Mouse (Mus musculus): ENCODE results near the gene Rusc1. TPM values are rescaled to one million over a fixed set of nuclear protein-coding genes. Genes with fewer than 3 reads are reported as not detected.
A peak's percentile ranks its signal among the peaks of the same experiment; 100 is the strongest.

Rusc1 gene
- polyA plus RNA-seq, 1 experiment = 42.5 TPM

DNA sequence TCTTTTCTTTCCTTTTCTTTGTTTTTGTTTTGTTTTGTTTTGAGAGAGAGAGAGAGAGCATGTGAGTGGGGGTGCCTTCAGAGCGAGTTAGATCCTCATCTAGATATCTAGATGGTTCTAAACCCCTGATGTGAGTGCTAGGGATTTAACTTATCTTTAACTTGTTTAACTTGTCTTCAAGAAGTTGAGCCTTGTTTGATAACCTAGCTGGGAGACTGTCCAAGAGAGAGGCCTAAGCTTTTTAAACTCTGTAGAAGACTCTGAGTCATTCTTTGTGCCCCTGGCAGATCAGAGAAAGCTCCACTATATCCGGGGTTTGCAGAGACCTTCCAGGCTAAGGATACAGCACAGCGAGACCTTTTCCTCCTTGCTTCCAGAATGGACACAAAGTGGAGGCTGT is 14.4 kb upstream of the Rusc1 start:
- Histone ChIP-seq H3K36me3 (ENCODE audit: control insufficient read depth, insufficient read depth, low read length) (no peaks in the 10 kb centered on the region), H3K27me3 (ENCODE audit: control insufficient read depth, insufficient read depth, low read length) (no peaks in the 10 kb centered on the region), H3K4me1 (ENCODE audit: control insufficient read depth, insufficient read depth, insufficient read length) (no peaks in the 10 kb centered on the region), H3K27ac (ENCODE audit: insufficient read depth, low read length) (no peak overlapping the region), H3K4me3 (ENCODE audit: extremely low read depth, insufficient read depth, insufficient read length) (no peak overlapping the region)
- WGBS = 83% methylated on average over 3 of the region's 3 CpGs
- TF ChIP-seq POLR2A (IDR thresholded peaks at IDR 0.05; ENCODE audit: low read depth, low read length) = no peak
- no peak for TF ChIP-seq CTCF (IDR thresholded peaks at IDR 0.05; ENCODE audit: extremely low read depth, insufficient read depth, insufficient read length, insufficient replicate concordance)
- DNase-seq (ENCODE audit: low read depth in 1 of 2, low spot score in 2 of 2) = no peak

DNA sequence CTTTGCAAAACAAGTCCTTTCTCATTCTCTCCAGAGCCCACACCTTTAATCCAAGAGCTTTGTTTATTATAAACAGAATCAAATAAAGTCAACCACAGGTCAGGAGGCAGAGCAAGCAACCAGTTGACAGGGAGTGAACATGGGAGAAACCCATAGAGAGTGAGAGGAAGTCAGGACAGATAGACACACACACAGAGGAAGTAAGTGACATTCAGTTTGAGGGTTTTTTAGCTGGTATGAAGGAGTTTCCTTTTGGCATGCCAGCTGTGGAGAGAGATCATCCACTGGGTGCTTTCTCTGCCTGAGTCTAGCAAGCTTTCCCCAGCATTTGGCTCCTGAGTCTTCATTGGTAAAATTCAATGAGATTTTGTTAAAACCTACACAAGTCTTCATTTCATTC is 13.8 kb upstream of the Rusc1 start:
- Histone ChIP-seq H3K36me3 (ENCODE audit: control insufficient read depth, insufficient read depth, low read length) (no peaks in the 10 kb centered on the region), H3K4me3 (ENCODE audit: extremely low read depth, insufficient read depth, insufficient read length) (no peak overlapping the region), H3K4me1 (ENCODE audit: control insufficient read depth, insufficient read depth, insufficient read length) (no peaks in the 10 kb centered on the region), H3K27ac (ENCODE audit: insufficient read depth, low read length) (no peak overlapping the region), H3K27me3 (ENCODE audit: control insufficient read depth, insufficient read depth, low read length) (no peaks in the 10 kb centered on the region)
- DNase-seq (ENCODE audit: low read depth in 1 of 2, low spot score in 2 of 2) = no peak
- TF ChIP-seq CTCF (IDR thresholded peaks at IDR 0.05; ENCODE audit: extremely low read depth, insufficient read depth, insufficient read length, insufficient replicate concordance) (no peak), POLR2A (IDR thresholded peaks at IDR 0.05; ENCODE audit: low read depth, low read length) (no peak)

DNA sequence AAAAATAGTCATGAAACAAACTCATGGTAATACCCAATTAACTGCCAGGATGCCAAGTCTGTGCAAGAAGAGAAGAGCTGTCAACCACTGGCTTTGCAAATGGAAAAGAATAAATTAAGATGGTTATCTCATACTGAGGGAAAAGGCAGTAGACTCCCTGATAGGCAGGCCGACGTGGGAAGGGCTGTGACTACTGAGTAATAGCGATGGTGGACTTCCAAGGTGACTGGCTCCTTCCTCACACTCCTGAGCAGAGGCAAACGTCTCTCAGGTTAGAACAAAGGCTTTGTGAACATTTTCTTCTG is 10.1 kb upstream of the Rusc1 start:
- Histone ChIP-seq H3K27me3 (ENCODE audit: control insufficient read depth, insufficient read depth, low read length) (no peaks in the 10 kb centered on the region), H3K4me1 (ENCODE audit: control insufficient read depth, insufficient read depth, insufficient read length) (peaks cover 4% of the 10 kb centered on the region; the same call in 1 of the 2 replicates), H3K4me3 (ENCODE audit: extremely low read depth, insufficient read depth, insufficient read length) (no peak overlapping the region), H3K27ac (ENCODE audit: insufficient read depth, low read length) (no peak overlapping the region), H3K36me3 (ENCODE audit: control insufficient read depth, insufficient read depth, low read length) (peaks cover 2% of the 10 kb centered on the region; the same call in 1 of the 2 replicates)
- DNase-seq (ENCODE audit: low read depth in 1 of 2, low spot score in 2 of 2) = no peak
- TF ChIP-seq CTCF (IDR thresholded peaks at IDR 0.05; ENCODE audit: extremely low read depth, insufficient read depth, insufficient read length, insufficient replicate concordance) (no peak), POLR2A (IDR thresholded peaks at IDR 0.05; ENCODE audit: low read depth, low read length) (no peak)
- WGBS = 64% methylated on average over 4 of the region's 4 CpGs

DNA sequence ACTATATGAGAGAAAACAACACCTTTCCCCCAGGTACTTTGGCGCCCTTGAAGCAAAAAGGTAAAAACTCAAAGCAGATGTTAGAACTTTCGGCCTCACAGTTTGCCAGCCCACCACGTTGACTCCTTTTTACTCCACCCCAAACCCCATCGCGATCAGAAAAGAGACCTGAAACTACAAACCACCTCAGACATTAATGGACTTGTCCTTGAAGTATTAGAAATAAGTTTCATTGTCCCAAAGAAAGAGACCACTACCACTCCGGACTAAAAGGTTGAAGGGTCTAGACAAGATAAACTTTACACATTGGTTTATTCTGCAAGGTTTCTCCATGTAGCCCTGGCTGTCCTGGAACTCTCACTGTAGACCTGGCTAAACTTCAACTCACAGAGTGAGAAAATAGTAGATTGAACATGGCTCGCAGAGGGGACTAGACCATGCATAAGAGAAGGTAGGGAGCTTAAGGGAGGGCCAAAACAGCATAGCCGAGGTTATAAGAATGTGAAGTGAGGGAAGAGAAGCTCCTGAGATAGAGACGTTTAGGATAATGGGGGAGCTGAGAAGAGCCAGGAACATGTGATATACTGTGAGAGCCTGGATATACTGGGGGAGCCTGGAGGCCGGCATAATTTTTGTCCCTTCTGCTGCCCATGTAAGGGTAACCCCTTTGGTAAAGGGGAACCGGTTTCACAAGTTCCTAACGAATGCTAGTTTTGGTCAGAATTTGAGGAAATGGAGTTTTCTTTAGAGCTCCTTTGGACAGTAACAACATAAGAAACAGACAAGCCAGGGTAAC is 9.6 kb upstream of the Rusc1 start:
- no peak for TF ChIP-seq POLR2A (IDR thresholded peaks at IDR 0.05; ENCODE audit: low read depth, low read length)
- no peak for TF ChIP-seq CTCF (IDR thresholded peaks at IDR 0.05; ENCODE audit: extremely low read depth, insufficient read depth, insufficient read length, insufficient replicate concordance)
- no peaks in the 10 kb centered on the region for H3K27me3 ChIP-seq (ENCODE audit: control insufficient read depth, insufficient read depth, low read length)
- H3K27ac ChIP-seq (ENCODE audit: insufficient read depth, low read length) = no peak overlapping the region
- peaks cover 4% of the 10 kb centered on the region; the same call in 1 of the 2 replicates for H3K4me1 ChIP-seq (ENCODE audit: control insufficient read depth, insufficient read depth, insufficient read length)
- 62% methylated on average over 12 of the region's 12 CpGs for WGBS
- H3K4me3 ChIP-seq (ENCODE audit: extremely low read depth, insufficient read depth, insufficient read length) = no peak overlapping the region
- H3K36me3 ChIP-seq (ENCODE audit: control insufficient read depth, insufficient read depth, low read length) = peaks cover 2% of the 10 kb centered on the region; the same call in 1 of the 2 replicates
- DNase-seq (ENCODE audit: low read depth in 1 of 2, low spot score in 2 of 2) = no peak

DNA sequence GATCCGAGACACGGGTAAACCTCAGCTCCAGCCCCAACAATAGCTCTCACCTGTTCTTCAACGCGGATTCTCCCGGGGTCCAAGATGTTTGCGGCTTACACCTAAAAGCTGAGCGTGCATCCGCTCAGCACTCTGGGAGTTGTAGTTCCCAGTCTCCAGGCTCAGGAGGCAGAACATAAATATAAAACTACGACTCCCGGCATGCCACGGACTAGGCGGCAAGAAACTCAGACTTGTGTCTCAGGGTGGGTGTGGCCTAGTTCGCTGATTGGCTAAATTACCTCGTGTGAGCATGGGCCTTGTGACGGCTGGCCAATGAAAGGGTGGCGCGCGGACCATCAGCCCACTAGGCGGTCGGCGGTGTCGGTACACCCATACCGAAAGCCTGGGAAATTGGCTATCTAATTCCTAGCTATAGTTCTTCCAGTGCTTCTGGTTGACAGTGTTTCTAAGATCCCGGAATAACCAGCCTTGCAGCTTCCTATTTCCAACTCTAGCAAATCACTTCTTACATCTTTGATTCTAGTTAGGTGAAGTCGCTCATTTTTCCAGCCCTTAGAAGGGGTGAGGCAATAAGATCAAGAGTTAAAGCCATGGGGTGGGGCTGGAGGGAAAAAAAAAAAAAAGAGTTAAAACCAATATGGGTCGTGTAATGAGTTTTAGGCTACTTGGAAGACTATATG is 8.8 kb upstream of the Rusc1 start, which contains the start of gene Fdps:
Gene Fdps, minus strand, starts transcription at position 148 of the 683 bp plus-strand sequence.
- H3K4me1 ChIP-seq (ENCODE audit: control insufficient read depth, insufficient read depth, insufficient read length) = peaks cover 4% of the 10 kb centered on the region; the same call in 1 of the 2 replicates
- DNase-seq (ENCODE audit: low read depth in 1 of 2, low spot score in 2 of 2) = peak; percentile 95 to 96
- H3K4me3 ChIP-seq (ENCODE audit: extremely low read depth, insufficient read depth, insufficient read length) = peak within 1 kb of the TSS; percentile 84
- WGBS = under 1% methylated on average over 26 of the region's 26 CpGs
- no peaks in the 10 kb centered on the region for H3K27me3 ChIP-seq (ENCODE audit: control insufficient read depth, insufficient read depth, low read length)
- 0 out of 2 replicates have a peak within 1 kb of the TSS, but pooled peaks have one; percentile 6 for H3K27ac ChIP-seq (ENCODE audit: insufficient read depth, low read length)
- H3K36me3 ChIP-seq (ENCODE audit: control insufficient read depth, insufficient read depth, low read length) = peaks cover 4% of the 10 kb centered on the region; the same call in 1 of the 2 replicates
- TF ChIP-seq CTCF (IDR thresholded peaks at IDR 0.05; ENCODE audit: extremely low read depth, insufficient read depth, insufficient read length, insufficient replicate concordance) (peak; percentile 2; the same call in 1 of the 2 replicates), POLR2A (IDR thresholded peaks at IDR 0.05; ENCODE audit: low read depth, low read length) (no peak)

DNA sequence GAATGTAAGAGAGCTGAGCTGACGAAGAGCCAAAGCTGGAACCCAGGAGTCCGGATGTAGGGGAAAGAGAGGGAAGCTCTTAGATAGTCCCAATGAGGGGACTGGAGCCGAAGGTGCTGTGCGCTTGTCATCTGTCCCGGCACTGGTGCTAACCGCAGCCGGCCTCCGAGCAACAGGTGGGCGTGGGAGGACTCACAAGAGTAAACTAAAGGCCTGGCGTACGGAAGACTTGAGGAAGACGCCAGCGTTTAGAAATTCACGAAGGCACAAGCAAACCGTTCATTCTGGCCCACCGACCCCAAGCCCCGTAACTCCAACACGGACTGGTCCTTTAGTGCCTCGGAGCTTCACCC is 8.3 kb upstream of the Rusc1 start:
- H3K27ac ChIP-seq (ENCODE audit: insufficient read depth, low read length) = 0 out of 2 replicates have a peak overlapping the region, but pooled peaks have one; percentile 6
- peaks cover 5% of the 10 kb centered on the region; the same call in 1 of the 2 replicates for H3K36me3 ChIP-seq (ENCODE audit: control insufficient read depth, insufficient read depth, low read length)
- H3K27me3 ChIP-seq (ENCODE audit: control insufficient read depth, insufficient read depth, low read length) = no peaks in the 10 kb centered on the region
- WGBS = under 1% methylated on average over 19 of the region's 19 CpGs
- peak overlapping the region; percentile 84 for H3K4me3 ChIP-seq (ENCODE audit: extremely low read depth, insufficient read depth, insufficient read length)
- H3K4me1 ChIP-seq (ENCODE audit: control insufficient read depth, insufficient read depth, insufficient read length) = peaks cover 4% of the 10 kb centered on the region; the same call in 1 of the 2 replicates
- DNase-seq (ENCODE audit: low read depth in 1 of 2, low spot score in 2 of 2) = no peak
- no peak for TF ChIP-seq CTCF (IDR thresholded peaks at IDR 0.05; ENCODE audit: extremely low read depth, insufficient read depth, insufficient read length, insufficient replicate concordance)
- no peak for TF ChIP-seq POLR2A (IDR thresholded peaks at IDR 0.05; ENCODE audit: low read depth, low read length)

Data from spleen, adult 2 months (tissue).